Mouse (Mus musculus): ENCODE measurements around the gene Fkbp8. TPM values are rescaled to one million over a fixed set of nuclear protein-coding genes. Genes with fewer than 3 reads are reported as not detected.
A peak's percentile ranks its signal among the peaks of the same experiment; 100 is the strongest.

Gene Fkbp8
- 203 and 274 TPM in 2 replicates for polyA plus RNA-seq (2015; fragmentation: Nextera tagmentation; extraction: Ambion mirVana)

GRCm38 (mm10) chr8:70527512-70528181, at the start of gene Fkbp8, which contains the start of gene Kxd1:
Gene Fkbp8 (plus strand): TSS chr8:70527724.
Gene Kxd1 (minus strand): TSS chr8:70527956.
- H3K27me3 ChIP-seq, result no peaks in the 10 kb centered on the region
- H3K36me3 ChIP-seq, result peaks cover 29% of the 10 kb centered on the region
- H3K9me3 ChIP-seq (replicated peaks), result no peaks in the 10 kb centered on the region
- peak within 1 kb of the TSS; percentile 87 for H3K27ac ChIP-seq
- peak within 1 kb of the TSS; percentile 94 for H3K9ac ChIP-seq
- H3K4me2 ChIP-seq, result peak within 1 kb of the TSS; percentile 76
- WGBS, result under 1% methylated on average over 46 of the region's 61 CpGs
- H3K4me1 ChIP-seq (replicated peaks), result peaks cover 21% of the 10 kb centered on the region
- peak; percentile 92 for ATAC-seq (replicated peaks; ENCODE audit: insufficient number of reproducible peaks, insufficient read depth, low FRiP score, low read depth)
- peak within 1 kb of the TSS; percentile 82 for H3K4me3 ChIP-seq

GRCm38 (mm10) chr8:70481908-70482307, 45.6 kb upstream of the Fkbp8 start:
- Histone ChIP-seq H3K9ac (no peak overlapping the region), H3K36me3 (no peaks in the 10 kb centered on the region), H3K4me3 (no peak overlapping the region), H3K27me3 (peaks cover 73% of the 10 kb centered on the region), H3K4me2 (no peak overlapping the region), H3K9me3 (replicated peaks) (no peaks in the 10 kb centered on the region), H3K4me1 (replicated peaks) (peaks cover 11% of the 10 kb centered on the region), H3K27ac (no peak overlapping the region)
- no peak for ATAC-seq (replicated peaks; ENCODE audit: insufficient number of reproducible peaks, insufficient read depth, low FRiP score, low read depth)
- 63% methylated on average over 3 of the region's 3 CpGs for WGBS

GRCm38 (mm10) chr8:70482943-70483342, 44.6 kb upstream of the Fkbp8 start:
- Histone ChIP-seq H3K4me1 (replicated peaks) (peaks cover 8% of the 10 kb centered on the region), H3K4me2 (no peak overlapping the region), H3K27me3 (peaks cover 78% of the 10 kb centered on the region), H3K36me3 (no peaks in the 10 kb centered on the region), H3K9ac (no peak overlapping the region), H3K9me3 (replicated peaks) (no peaks in the 10 kb centered on the region), H3K4me3 (no peak overlapping the region), H3K27ac (no peak overlapping the region)
- no peak for ATAC-seq (replicated peaks; ENCODE audit: insufficient number of reproducible peaks, insufficient read depth, low FRiP score, low read depth)
- 46% methylated on average over 2 of the region's 2 CpGs for WGBS

- Histone ChIP-seq H3K9me3 (replicated peaks) (no peaks in the 10 kb centered on the region), H3K4me2 (no peak overlapping the region), H3K4me3 (no peak overlapping the region), H3K27ac (no peak overlapping the region), H3K27me3 (peaks cover 94% of the 10 kb centered on the region), H3K4me1 (replicated peaks) (peaks cover 27% of the 10 kb centered on the region), H3K36me3 (no peaks in the 10 kb centered on the region), H3K9ac (no peak overlapping the region)
- whole genome bisulfite sequencing, result 45% methylated on average over 7 of the region's 7 CpGs
- ATAC-seq (replicated peaks; ENCODE audit: insufficient number of reproducible peaks, insufficient read depth, low FRiP score, low read depth), result no peak
Measured at GRCm38 (mm10) chr8:70486191-70486681, 41.3 kb upstream of the Fkbp8 start.

- H3K4me2 ChIP-seq, result peak within 1 kb of the TSS; percentile 62
- no peaks in the 10 kb centered on the region for H3K9me3 ChIP-seq (replicated peaks)
- H3K27me3 ChIP-seq, result peaks cover 96% of the 10 kb centered on the region
- WGBS, result 7% methylated on average over 33 of the region's 33 CpGs
- peak within 1 kb of the TSS; percentile 40 for H3K4me3 ChIP-seq
- ATAC-seq (replicated peaks; ENCODE audit: insufficient number of reproducible peaks, insufficient read depth, low FRiP score, low read depth), result no peak
- H3K4me1 ChIP-seq (replicated peaks), result peaks cover 30% of the 10 kb centered on the region
- H3K36me3 ChIP-seq, result no peaks in the 10 kb centered on the region
- no peak within 1 kb of the TSS for H3K27ac ChIP-seq
- peak within 1 kb of the TSS; percentile 21; the same call in 1 of the 2 replicates for H3K9ac ChIP-seq
Measured at GRCm38 (mm10) chr8:70486941-70487520, 40.5 kb upstream of the Fkbp8 start, which contains the start of gene Tmem59l. Gene Tmem59l (minus strand): TSS chr8:70487358.

GRCm38 (mm10) chr8:70487993-70488796, 39.3 kb upstream of the Fkbp8 start:
- H3K27ac ChIP-seq, result no peak overlapping the region
- no peak for ATAC-seq (replicated peaks; ENCODE audit: insufficient number of reproducible peaks, insufficient read depth, low FRiP score, low read depth)
- WGBS, result 3% methylated on average over 55 of the region's 55 CpGs
- H3K27me3 ChIP-seq, result peaks cover 98% of the 10 kb centered on the region
- H3K9me3 ChIP-seq (replicated peaks), result no peaks in the 10 kb centered on the region
- no peaks in the 10 kb centered on the region for H3K36me3 ChIP-seq
- H3K4me2 ChIP-seq, result peak overlapping the region; percentile 62
- H3K4me3 ChIP-seq, result peak overlapping the region; percentile 40
- peak overlapping the region; percentile 21; the same call in 1 of the 2 replicates for H3K9ac ChIP-seq
- H3K4me1 ChIP-seq (replicated peaks), result peaks cover 42% of the 10 kb centered on the region

- Histone ChIP-seq H3K36me3 (no peaks in the 10 kb centered on the region), H3K9ac (peak overlapping the region; percentile 25; the same call in 1 of the 2 replicates), H3K4me3 (peak overlapping the region; percentile 40), H3K27ac (no peak overlapping the region; the same call in 1 of the 2 replicates), H3K9me3 (replicated peaks) (no peaks in the 10 kb centered on the region), H3K4me1 (replicated peaks) (peaks cover 50% of the 10 kb centered on the region), H3K4me2 (peak overlapping the region; percentile 62), H3K27me3 (peaks cover 98% of the 10 kb centered on the region)
- ATAC-seq (replicated peaks; ENCODE audit: insufficient number of reproducible peaks, insufficient read depth, low FRiP score, low read depth), result no peak
- WGBS, result 1% methylated on average over 14 of the region's 14 CpGs
Measured at GRCm38 (mm10) chr8:70488931-70489470, 38.5 kb upstream of the Fkbp8 start.

- Histone ChIP-seq H3K4me3 (peak overlapping the region; percentile 40), H3K36me3 (no peaks in the 10 kb centered on the region), H3K27me3 (peaks cover 98% of the 10 kb centered on the region), H3K9ac (peak overlapping the region; percentile 25; the same call in 1 of the 2 replicates), H3K4me1 (replicated peaks) (peaks cover 56% of the 10 kb centered on the region), H3K27ac (no peak overlapping the region; the same call in 1 of the 2 replicates), H3K4me2 (peak overlapping the region; percentile 62), H3K9me3 (replicated peaks) (no peaks in the 10 kb centered on the region)
- under 1% methylated on average over 35 of the region's 41 CpGs for WGBS
- ATAC-seq (replicated peaks; ENCODE audit: insufficient number of reproducible peaks, insufficient read depth, low FRiP score, low read depth), result no peak
Measured at GRCm38 (mm10) chr8:70489576-70489975, 37.9 kb upstream of the Fkbp8 start.

GRCm38 (mm10) chr8:70490061-70490879, 37.3 kb upstream of the Fkbp8 start:
- Histone ChIP-seq H3K4me1 (replicated peaks) (peaks cover 56% of the 10 kb centered on the region), H3K9me3 (replicated peaks) (no peaks in the 10 kb centered on the region), H3K27me3 (peaks cover 98% of the 10 kb centered on the region), H3K27ac (no peak overlapping the region; the same call in 1 of the 2 replicates), H3K36me3 (no peaks in the 10 kb centered on the region), H3K9ac (no peak overlapping the region), H3K4me3 (peak overlapping the region; percentile 40; the same call in 1 of the 2 replicates), H3K4me2 (peak overlapping the region; percentile 62; the same call in 1 of the 2 replicates)
- no peak for ATAC-seq (replicated peaks; ENCODE audit: insufficient number of reproducible peaks, insufficient read depth, low FRiP score, low read depth)
- 18% methylated on average over 10 of the region's 10 CpGs for WGBS

- Histone ChIP-seq H3K9ac (no peak overlapping the region), H3K9me3 (replicated peaks) (no peaks in the 10 kb centered on the region), H3K36me3 (no peaks in the 10 kb centered on the region), H3K27me3 (peaks cover 98% of the 10 kb centered on the region), H3K4me1 (replicated peaks) (peaks cover 60% of the 10 kb centered on the region), H3K4me2 (no peak overlapping the region), H3K27ac (no peak overlapping the region), H3K4me3 (no peak overlapping the region)
- no peak for ATAC-seq (replicated peaks; ENCODE audit: insufficient number of reproducible peaks, insufficient read depth, low FRiP score, low read depth)
- WGBS, result 5% methylated on average over 20 of the region's 20 CpGs
Measured at GRCm38 (mm10) chr8:70490880-70491495, 36.5 kb upstream of the Fkbp8 start.

All from heart, embryonic 15.5 days (tissue).